In genomic region chr15:103257790-103258728, GRCm38 (mm10) we compare ENCODE assay signal across 8 mouse cellular contexts. TPM values are rescaled to one million over a fixed set of nuclear protein-coding genes. Genes with fewer than 3 reads are reported as not detected.
A peak's percentile ranks its signal among the peaks of the same experiment; 100 is the strongest.
DNase-seq lines count a peak whose midpoint lies in the region; ATAC-seq lines count a peak whose summit lies in the region.

Nfe2 (minus strand) TSS chr15:103258403.

- no peaks in the 10 kb centered on the region for H3K9me3 ChIP-seq in embryonic facial prominence, embryonic 12.5 days
- H3K9me3 ChIP-seq in limb, embryonic 10.5 days (replicated peaks): no peaks in the 10 kb centered on the region
- H3K9me3 ChIP-seq in midbrain, embryonic 11.5 days (ENCODE audit: control insufficient read depth, low read length): no peaks in the 10 kb centered on the region
- H3K9me3 ChIP-seq in stomach, embryonic 16.5 days (replicated peaks; ENCODE audit: control insufficient read depth, low read length): no peaks in the 10 kb centered on the region

- H3K9ac ChIP-seq in embryonic facial prominence, embryonic 12.5 days: no peak within 1 kb of the TSS
- no peak within 1 kb of the TSS for H3K9ac ChIP-seq in midbrain, embryonic 11.5 days (ENCODE audit: low read length)
- H3K9ac ChIP-seq in stomach, embryonic 16.5 days (ENCODE audit: low read length): no peak within 1 kb of the TSS

- no peak within 1 kb of the TSS for H3K4me3 ChIP-seq in embryonic facial prominence, embryonic 12.5 days
- H3K4me3 ChIP-seq in limb, embryonic 10.5 days: peak within 1 kb of the TSS; percentile 34
- no peak within 1 kb of the TSS for H3K4me3 ChIP-seq in midbrain, embryonic 11.5 days (ENCODE audit: low read depth, low read length)
- H3K4me3 ChIP-seq in stomach, embryonic 16.5 days (replicated peaks; ENCODE audit: low read length): peak within 1 kb of the TSS; percentile 22

- no peak for ATAC-seq in embryonic facial prominence, embryonic 12.5 days (ENCODE audit: insufficient number of reproducible peaks, insufficient read depth, low FRiP score, low TSS enrichment)
- peak; percentile 51 for ATAC-seq in midbrain, embryonic 11.5 days (ENCODE audit: low FRiP score)
- peak; percentile 96 for ATAC-seq in stomach, embryonic 16.5 days (ENCODE audit: insufficient read depth, low FRiP score)

- H3K4me2 ChIP-seq in embryonic facial prominence, embryonic 12.5 days (replicated peaks): peak within 1 kb of the TSS; percentile 31
- H3K4me2 ChIP-seq in midbrain, embryonic 11.5 days: no peak within 1 kb of the TSS
- peak within 1 kb of the TSS; percentile 41 for H3K4me2 ChIP-seq in stomach, embryonic 16.5 days (ENCODE audit: low read depth, low read length)

- no peak within 1 kb of the TSS for H3K27ac ChIP-seq in embryonic facial prominence, embryonic 12.5 days
- H3K27ac ChIP-seq in limb, embryonic 10.5 days: peak within 1 kb of the TSS; percentile 70
- no peak within 1 kb of the TSS for H3K27ac ChIP-seq in midbrain, embryonic 11.5 days (ENCODE audit: low read depth, low read length)
- peak within 1 kb of the TSS; percentile 8; the same call in 1 of the 2 replicates for H3K27ac ChIP-seq in stomach, embryonic 16.5 days (ENCODE audit: low read length)

- intact Hi-C loops in heart, postnatal 25 days (cut with DNase I): loop anchor here (10.0 kb wide), 1 partner anchor 47 kb away; no protein-coding TSS in a partner anchor

- no peaks in the 10 kb centered on the region for H3K36me3 ChIP-seq in embryonic facial prominence, embryonic 12.5 days
- H3K36me3 ChIP-seq in limb, embryonic 10.5 days: no peaks in the 10 kb centered on the region
- H3K36me3 ChIP-seq in midbrain, embryonic 11.5 days (ENCODE audit: control insufficient read depth, insufficient read depth, low read length): no peaks in the 10 kb centered on the region
- no peaks in the 10 kb centered on the region for H3K36me3 ChIP-seq in stomach, embryonic 16.5 days (ENCODE audit: control insufficient read depth, insufficient read depth, low read length)

- 12% methylated on average over 15 of the region's 15 CpGs for WGBS in embryonic facial prominence, embryonic 12.5 days
- 12% methylated on average over 15 of the region's 15 CpGs for WGBS in limb, embryonic 10.5 days
- 15% methylated on average over 15 of the region's 15 CpGs for WGBS in midbrain, embryonic 11.5 days
- WGBS in stomach, embryonic 16.5 days: 12% methylated on average over 15 of the region's 15 CpGs

- peak; percentile 46 for DNase-seq in retina, postnatal 1 day
- no peak for DNase-seq in retina, embryonic 14.5 days (ENCODE audit: low spot score)
- peak; percentile 75 for DNase-seq in heart, postnatal 25 days (ENCODE audit: low spot score)
- DNase-seq in limb, embryonic 10.5 days (ENCODE audit: low spot score): peak; percentile 43
- no peak for DNase-seq in midbrain, embryonic 11.5 days (ENCODE audit: low spot score, missing footprints)
- no peak for DNase-seq in left cerebral cortex, adult 9 months (ENCODE audit: low spot score in 2 of 2)

- H3K27me3 ChIP-seq in embryonic facial prominence, embryonic 12.5 days: no peaks in the 10 kb centered on the region
- peaks cover 23% of the 10 kb centered on the region for H3K27me3 ChIP-seq in limb, embryonic 10.5 days (ENCODE audit: low read depth, poor library complexity, severe bottlenecking)
- H3K27me3 ChIP-seq in midbrain, embryonic 11.5 days (ENCODE audit: control insufficient read depth, insufficient read depth, low read length): no peaks in the 10 kb centered on the region
- H3K27me3 ChIP-seq in stomach, embryonic 16.5 days (ENCODE audit: control insufficient read depth, insufficient read depth, low read length): no peaks in the 10 kb centered on the region

- peaks cover 13% of the 10 kb centered on the region for H3K4me1 ChIP-seq in embryonic facial prominence, embryonic 12.5 days
- H3K4me1 ChIP-seq in limb, embryonic 10.5 days: peaks cover 27% of the 10 kb centered on the region
- peaks cover 14% of the 10 kb centered on the region; the same call in 1 of the 2 replicates for H3K4me1 ChIP-seq in midbrain, embryonic 11.5 days (ENCODE audit: control insufficient read depth, insufficient read depth, low read length)
- H3K4me1 ChIP-seq in stomach, embryonic 16.5 days (ENCODE audit: control insufficient read depth, insufficient read depth, low read length): peaks cover 24% of the 10 kb centered on the region; the same call in 1 of the 2 replicates

RNA-seq across cellular contexts. Expression of gene Nfe2, which starts in this region (rescaled TPM):
- polyA plus RNA-seq in embryonic facial prominence, embryonic 12.5 days (2016; fragmentation: Nextera tagmentation; extraction: Ambion mirVana): 4.9 and 5.2 TPM in 2 replicates
- total RNA-seq in heart, postnatal 25 days (2021): under 1 TPM; 0.42 to 0.64 TPM
- polyA plus RNA-seq in limb, embryonic 10.5 days (2016; fragmentation: Nextera tagmentation; extraction: Ambion mirVana): 5.9 and 6.1 TPM in 2 replicates
- 6.8 and 6.9 TPM in 2 replicates for polyA plus RNA-seq in midbrain, embryonic 11.5 days (2014; fragmentation: Nextera tagmentation; extraction: Ambion mirVana)
- polyA plus RNA-seq in stomach, embryonic 16.5 days (2015; fragmentation: Nextera tagmentation; extraction: Ambion mirVana): 8.7 and 11.1 TPM in 2 replicates

Comparison
In these comparisons a context has a peak if more than half of its experiments do, and no peak if none do; other contexts are left out.
1. DNase-seq: peak in retina, postnatal 1 day (single experiment) and limb, embryonic 10.5 days (single experiment); none in retina, embryonic 14.5 days (single experiment), midbrain, embryonic 11.5 days (single experiment) and left cerebral cortex, adult 9 months (0 of 2).
2. Peak in DNase-seq in heart, postnatal 25 days; RNA of the gene not detected or under 1 TPM.
3. H3K27ac ChIP-seq: peak in limb, embryonic 10.5 days (single experiment) and stomach, embryonic 16.5 days (single experiment); none in embryonic facial prominence, embryonic 12.5 days (single experiment) and midbrain, embryonic 11.5 days (single experiment).
4. H3K4me3 ChIP-seq: peak in limb, embryonic 10.5 days (single experiment) and stomach, embryonic 16.5 days (single experiment); none in embryonic facial prominence, embryonic 12.5 days (single experiment) and midbrain, embryonic 11.5 days (single experiment).